Mouse (Mus musculus) thymus, postnatal 10 days (tissue): ENCODE data around the gene Lnx2.

ENCODE experiments used
- DNase-seq, 2 experiments: peaks; one replicate each; pipeline ENCODE4 v3.0.0; 2021; ENCODE audit warnings: low spot score in 2 of 2

Gene Lnx2

GRCm38 (mm10) chr5:147077305-147078034 lies 1.1 kb upstream of the Lnx2 start:
- DNase-seq = peak; percentile 88 to 98

- no peak for DNase-seq
Measured at GRCm38 (mm10) chr5:147076799-147077165, 396 bp upstream of the Lnx2 start, which contains the start of gene Polr1d. Gene Polr1d, plus strand, starts transcription at chr5:147077050.

DNA sequence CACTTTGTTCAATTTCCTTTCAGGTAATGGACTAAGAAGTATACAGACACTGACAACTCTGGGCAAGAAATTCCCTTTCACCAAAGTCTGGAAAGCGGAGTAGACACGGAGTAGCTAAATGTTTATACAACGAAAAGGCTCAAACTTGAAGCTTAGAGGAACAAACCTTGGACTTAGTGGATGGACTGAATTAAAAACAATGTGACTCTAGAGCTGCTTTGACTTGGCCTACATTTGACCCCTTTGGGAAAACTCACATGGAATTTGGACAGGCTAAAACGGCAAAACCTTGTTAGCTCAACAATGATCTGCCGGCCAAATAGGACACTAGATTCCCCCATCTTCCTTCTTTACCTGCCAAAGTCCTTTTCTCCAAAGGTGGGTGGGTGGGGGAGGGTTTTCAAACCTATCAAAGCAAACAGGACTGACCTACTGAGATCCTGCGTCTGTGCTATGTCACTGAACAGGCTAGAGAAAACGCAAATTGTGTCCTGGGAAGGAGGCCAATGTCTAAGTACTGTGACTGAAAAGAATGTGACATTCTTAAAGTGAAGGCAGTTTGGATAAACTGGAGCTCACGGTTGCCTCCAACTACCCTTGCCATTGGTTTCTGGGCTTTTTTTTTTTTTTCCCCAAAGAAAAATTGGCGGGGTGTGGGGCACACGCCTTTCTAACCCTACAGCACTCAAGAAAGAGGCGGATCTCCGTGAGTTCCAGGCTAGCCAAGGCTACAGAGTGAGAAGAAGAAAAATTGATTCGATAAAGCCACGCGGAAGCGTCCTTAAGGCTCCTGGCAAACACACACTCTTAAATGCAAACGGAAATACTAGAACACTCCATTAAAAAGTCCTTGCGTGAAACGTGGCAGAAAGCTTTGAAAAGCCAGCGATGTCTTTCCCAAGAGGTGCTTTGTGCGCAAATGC lies 1.0 kb downstream of the Lnx2 start:
- no peak for DNase-seq

DNA sequence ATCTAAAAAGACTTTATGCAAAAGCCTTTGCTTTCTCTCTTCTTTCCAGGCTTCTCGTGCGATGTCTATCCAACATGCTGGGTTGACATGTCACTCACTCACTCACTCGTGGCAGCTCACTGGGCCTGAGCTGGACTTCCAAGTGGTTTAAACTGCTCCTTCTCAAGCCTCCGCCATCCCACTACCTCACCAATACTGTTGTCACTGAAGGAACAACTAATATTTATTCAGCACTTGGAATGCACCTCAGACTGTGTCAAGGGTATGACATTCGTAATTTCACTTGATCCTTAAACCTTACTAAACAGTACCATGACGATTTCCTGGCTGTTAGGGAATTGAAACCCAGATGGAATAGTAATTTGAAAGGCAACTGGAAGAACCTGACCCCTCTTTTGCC lies 2.6 kb downstream of the Lnx2 start:
- DNase-seq = no peak

DNA sequence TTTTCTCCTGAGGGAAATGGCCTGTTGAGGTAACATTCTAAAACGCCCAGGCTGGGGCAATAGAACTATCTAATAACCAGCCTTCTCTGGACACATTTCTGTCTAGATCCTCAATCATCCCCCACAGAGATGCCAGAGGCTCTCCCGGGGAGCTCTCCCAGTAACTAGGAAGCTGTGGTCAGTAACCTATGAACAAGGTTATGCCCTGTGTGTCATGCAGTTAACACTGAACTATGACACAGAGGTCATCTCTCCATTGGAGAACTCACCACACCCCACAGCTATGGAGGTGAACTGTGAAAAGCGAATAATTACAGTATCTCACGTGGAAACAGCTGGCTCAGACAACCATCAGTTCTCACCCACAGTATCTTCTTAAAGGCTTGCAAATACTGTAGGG lies 4.5 kb downstream of the Lnx2 start:
- DNase-seq = no peak

- DNase-seq = no peak
Measured at GRCm38 (mm10) chr5:147070791-147071516, 5.4 kb downstream of the Lnx2 start.

GRCm38 (mm10) chr5:147068876-147069275 lies 7.5 kb downstream of the Lnx2 start:
- DNase-seq = no peak

DNA sequence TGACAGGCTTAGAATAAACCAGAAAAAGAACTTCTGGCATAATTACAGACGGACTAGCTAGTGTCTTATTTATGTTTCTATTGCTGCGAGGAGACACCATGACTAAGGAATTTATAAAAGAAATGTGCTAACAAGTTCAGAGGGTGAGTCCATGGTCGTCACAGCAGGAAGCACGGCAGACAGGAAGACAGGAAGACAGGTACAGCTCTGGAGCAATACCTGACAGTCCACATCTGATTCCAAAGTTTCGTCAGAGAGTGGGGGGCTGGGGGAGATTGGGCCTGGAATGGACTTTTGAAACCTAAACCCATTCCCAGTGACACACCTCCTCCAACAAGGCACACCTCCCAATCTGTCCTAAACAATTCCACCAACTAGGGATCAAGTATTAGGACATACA lies 9.4 kb downstream of the Lnx2 start:
- DNase-seq = no peak

GRCm38 (mm10) chr5:147066129-147066528 lies 10.3 kb downstream of the Lnx2 start:
- no peak for DNase-seq

DNA sequence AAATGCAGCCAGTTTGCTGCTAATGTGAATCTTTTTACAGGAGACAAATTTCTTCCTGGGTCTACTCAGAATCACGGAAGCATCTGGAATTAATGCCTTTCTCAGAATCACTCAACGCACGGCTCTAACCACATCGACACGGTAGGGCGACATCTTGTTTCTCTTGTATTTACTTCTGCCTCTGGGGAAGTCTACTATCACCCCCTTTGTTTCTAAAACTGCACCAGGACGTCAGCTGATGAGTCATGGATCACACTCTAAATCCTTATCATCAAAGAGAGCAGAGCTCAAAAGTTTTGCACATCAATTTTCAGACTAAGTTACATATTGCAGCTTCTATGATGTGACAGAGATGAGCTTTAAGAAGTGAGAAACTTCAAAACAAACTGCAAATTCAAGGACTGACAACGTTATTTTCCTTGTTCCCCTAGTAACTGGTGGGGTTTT lies 13.1 kb downstream of the Lnx2 start:
- DNase-seq = no peak

DNA sequence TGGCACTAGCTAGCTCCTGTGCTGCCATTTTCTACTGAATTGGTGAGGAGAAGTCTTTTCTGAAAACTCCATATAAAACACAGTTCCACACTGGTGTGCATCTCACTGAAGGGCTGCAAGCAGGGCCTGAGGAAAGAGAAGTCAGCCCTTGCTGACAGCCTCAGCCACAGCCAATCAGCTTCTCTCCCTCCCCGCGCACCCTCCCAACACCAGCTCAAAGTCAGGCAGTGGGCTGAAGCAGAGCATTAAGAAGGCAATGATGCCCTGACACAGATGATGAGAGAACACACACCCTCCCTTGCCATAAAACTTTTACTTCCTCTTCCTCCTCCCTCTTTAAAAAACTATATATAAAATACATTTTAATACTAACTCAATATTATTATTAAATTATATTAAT lies 16.4 kb downstream of the Lnx2 start:
- DNase-seq = peak; percentile 32 to 33

GRCm38 (mm10) chr5:147059319-147059718 lies 17.1 kb downstream of the Lnx2 start:
- no peak for DNase-seq

DNA sequence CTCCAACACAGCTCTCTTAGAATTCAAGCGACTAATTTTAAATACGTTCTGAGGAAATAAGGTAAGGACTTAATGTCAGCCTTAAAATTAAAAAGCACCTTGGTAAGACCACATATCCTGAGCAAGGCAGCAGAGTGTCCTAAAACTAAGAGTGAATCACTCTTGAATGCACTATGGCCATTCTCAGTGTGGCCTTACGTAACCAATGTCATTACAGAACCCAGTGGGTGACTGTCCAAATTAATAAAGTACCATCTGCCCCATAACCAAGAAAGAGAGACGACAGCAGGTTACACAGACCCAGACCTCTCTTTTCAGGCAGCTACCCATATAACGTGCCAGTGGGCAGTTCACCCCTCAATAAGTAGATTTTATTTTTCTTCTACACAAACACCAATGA lies 17.7 kb downstream of the Lnx2 start:
- DNase-seq = no peak

GRCm38 (mm10) chr5:147057626-147058414 lies 18.6 kb downstream of the Lnx2 start:
- no peak for DNase-seq

DNA sequence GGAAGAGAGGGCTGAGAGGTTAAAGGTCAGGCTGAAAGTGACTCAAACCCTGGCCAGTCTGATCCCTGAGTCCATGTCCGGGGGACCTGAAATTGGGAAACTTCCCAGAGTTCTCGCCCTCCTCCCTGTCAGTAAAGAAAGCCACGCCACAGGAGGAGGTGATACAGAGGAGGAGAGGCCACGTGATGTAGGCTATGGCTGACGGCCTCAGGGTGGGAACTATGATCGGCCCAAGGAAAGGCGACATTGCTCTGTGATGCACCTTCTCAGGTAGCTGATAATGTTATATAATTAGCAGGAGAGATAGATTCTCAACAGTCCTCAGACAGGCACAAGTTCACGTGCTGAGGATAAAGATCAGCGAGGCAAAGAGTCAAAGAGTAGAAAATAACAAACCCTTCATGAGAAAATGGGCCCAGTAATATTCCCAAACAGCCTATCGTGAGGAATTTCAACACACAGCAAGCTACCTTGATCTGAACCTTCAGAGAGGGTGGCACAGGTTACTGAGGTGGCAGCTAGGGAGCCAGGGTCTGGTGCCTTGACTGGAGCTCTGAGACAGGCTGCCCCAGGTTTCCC lies 19.6 kb downstream of the Lnx2 start:
- DNase-seq = no peak

GRCm38 (mm10) chr5:147055572-147056245 lies 20.7 kb downstream of the Lnx2 start:
- no peak for DNase-seq

DNA sequence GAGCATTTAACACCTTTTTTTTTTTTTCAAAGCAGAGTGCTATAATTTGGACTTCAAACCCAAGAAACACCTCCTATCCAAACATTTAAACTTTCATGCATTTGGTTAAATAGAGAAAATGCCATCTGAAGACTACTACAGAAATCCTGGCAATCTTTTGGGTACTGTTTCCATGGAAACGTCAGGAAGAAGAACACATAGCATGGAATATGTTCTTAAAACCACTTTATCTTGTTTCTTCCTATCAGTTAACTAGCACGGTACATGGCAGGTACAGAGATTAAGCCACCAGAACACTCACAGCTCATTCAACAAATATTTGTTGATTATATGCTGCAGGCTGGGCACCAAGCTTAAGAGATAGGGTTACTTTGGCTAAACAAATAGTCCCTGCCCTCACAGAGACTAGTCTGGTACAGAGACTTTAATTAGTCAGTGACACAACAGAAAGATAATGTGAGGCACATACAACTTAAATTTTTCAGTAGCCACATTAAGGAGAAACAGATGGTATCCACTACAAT lies 21.6 kb downstream of the Lnx2 start:
- no peak for DNase-seq

DNA sequence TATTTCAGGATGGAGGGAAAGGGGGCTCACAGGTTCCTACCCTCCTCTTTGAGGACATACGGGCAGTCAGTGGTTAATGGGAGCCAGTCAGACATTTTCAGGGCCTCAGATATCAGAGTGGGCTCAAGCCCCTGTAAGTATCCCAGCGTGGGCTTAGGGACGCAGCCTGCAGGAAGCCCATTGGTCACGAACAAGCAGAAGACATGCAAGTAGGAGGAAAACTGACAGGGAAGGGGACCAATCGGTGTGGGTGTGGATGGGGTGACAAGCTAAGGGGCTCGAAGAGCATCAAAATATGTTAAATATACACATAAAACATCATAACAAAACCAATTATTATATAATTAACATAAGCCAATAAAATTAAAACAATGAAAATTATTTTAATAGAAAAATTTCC lies 22.1 kb downstream of the Lnx2 start:
- DNase-seq = no peak

DNA sequence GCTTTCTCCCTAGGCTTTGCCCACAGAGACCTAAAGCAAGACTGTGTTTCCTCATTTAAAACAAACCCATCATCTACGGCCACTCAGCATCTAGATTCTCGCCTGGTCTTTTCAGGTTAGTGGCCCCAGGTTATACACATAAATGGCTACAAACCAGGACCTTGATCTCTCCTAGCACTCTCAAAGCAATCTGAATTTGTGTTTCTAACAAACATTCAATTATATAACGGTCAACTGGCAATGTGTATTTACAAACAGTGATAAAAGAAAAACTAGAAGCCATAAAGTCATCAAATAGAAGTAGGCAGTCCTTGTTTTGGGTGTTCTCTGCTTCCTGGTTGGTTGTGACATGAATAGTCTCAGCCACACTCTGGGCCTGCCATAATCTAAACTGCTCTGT lies 22.9 kb downstream of the Lnx2 start:
- DNase-seq = no peak

- DNase-seq = no peak
Measured at GRCm38 (mm10) chr5:147053071-147053470, 23.3 kb downstream of the Lnx2 start.

GRCm38 (mm10) chr5:147052309-147052558 lies 24.2 kb downstream of the Lnx2 start:
- no peak for DNase-seq
